Mouse (Mus musculus): ENCODE measurements around the gene Dse. TPM values are rescaled to one million over a fixed set of nuclear protein-coding genes. Genes with fewer than 3 reads are reported as not detected.

Dse gene
- polyA plus RNA-seq, 1 experiment from 2014 or later, result 29.0 TPM

DNA sequence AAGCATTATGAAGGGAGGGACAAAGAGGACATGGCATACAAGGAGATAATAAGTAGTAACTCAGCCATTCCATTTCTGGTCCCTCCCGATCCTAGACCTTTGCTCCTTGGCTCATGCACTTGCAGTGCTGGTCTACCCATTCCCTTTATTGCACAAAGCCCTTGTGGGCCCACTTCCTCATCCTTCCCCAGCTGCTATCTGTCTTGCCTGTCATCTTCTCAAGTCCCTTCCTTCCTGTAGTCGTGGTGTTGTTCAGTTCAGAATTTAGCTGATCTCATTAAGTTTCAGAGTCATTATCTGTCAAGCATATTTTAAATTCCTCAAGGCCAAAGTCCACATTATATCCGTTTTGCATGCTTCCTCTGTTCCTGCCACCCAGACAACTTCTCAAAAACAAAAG is 9.5 kb downstream of the Dse start:
- WGBS, result 13% methylated on average over 3 of the region's 3 CpGs
- Histone ChIP-seq H3K36me3 (no peaks in the 10 kb centered on the region), H3K27me3 (no peaks in the 10 kb centered on the region), H3K4me2 (no peak overlapping the region), H3K9ac (no peak overlapping the region), H3K27ac (peak overlapping the region; percentile 59), H3K4me3 (no peak overlapping the region), H3K4me1 (peaks cover 27% of the 10 kb centered on the region), H3K9me3 (no peaks in the 10 kb centered on the region)
- peak; percentile 42; the same call in 1 of the 2 replicates for ATAC-seq (ENCODE audit: borderline replicate concordance, extremely low read depth, low FRiP score, low TSS enrichment)

GRCm38 (mm10) chr10:34197269-34197668 is 10.2 kb downstream of the Dse start:
- peaks cover 22% of the 10 kb centered on the region for H3K4me1 ChIP-seq
- no peaks in the 10 kb centered on the region for H3K36me3 ChIP-seq
- whole genome bisulfite sequencing, result 72% methylated on average over 3 of the region's 3 CpGs
- no peaks in the 10 kb centered on the region for H3K27me3 ChIP-seq
- H3K4me3 ChIP-seq, result no peak overlapping the region
- no peaks in the 10 kb centered on the region for H3K9me3 ChIP-seq
- H3K9ac ChIP-seq, result no peak overlapping the region
- ATAC-seq (ENCODE audit: borderline replicate concordance, extremely low read depth, low FRiP score, low TSS enrichment), result no peak
- no peak overlapping the region for H3K27ac ChIP-seq
- no peak overlapping the region for H3K4me2 ChIP-seq

DNA sequence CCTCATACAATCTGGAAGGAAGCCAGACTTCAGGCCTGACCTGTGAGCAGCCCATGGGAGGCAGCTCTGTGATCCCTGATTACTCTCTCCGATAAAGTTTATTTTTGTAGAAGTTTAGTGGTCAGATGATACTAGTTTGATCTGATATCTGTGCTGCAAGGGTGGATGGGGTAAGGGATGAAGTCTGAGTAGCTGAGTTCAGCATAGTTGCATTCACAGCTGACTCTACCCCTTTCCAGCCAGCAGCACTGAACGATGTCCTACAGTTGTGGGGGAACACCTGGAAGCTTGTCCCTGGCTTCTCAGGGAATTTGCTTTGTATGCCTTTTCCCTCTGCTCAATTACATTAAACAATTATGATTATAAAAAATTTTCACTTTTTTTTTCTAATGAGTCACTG is 12.6 kb downstream of the Dse start:
- Histone ChIP-seq H3K9ac (no peak overlapping the region), H3K9me3 (no peaks in the 10 kb centered on the region), H3K4me2 (no peak overlapping the region), H3K4me1 (peaks cover 18% of the 10 kb centered on the region), H3K4me3 (no peak overlapping the region), H3K27me3 (no peaks in the 10 kb centered on the region), H3K27ac (no peak overlapping the region), H3K36me3 (no peaks in the 10 kb centered on the region)
- WGBS, result 29% methylated on average over 2 of the region's 2 CpGs
- ATAC-seq (ENCODE audit: borderline replicate concordance, extremely low read depth, low FRiP score, low TSS enrichment), result peak; percentile 23; the same call in 1 of the 2 replicates

GRCm38 (mm10) chr10:34194503-34194902 is 13.0 kb downstream of the Dse start:
- Histone ChIP-seq H3K4me3 (no peak overlapping the region), H3K36me3 (no peaks in the 10 kb centered on the region), H3K27me3 (no peaks in the 10 kb centered on the region), H3K9ac (no peak overlapping the region), H3K9me3 (no peaks in the 10 kb centered on the region), H3K4me1 (peaks cover 18% of the 10 kb centered on the region), H3K4me2 (no peak overlapping the region), H3K27ac (no peak overlapping the region)
- ATAC-seq (ENCODE audit: borderline replicate concordance, extremely low read depth, low FRiP score, low TSS enrichment), result no peak
- WGBS, result 70% methylated on average over 5 of the region's 5 CpGs

- WGBS, result 80% methylated on average over 10 of the region's 10 CpGs
Measured at GRCm38 (mm10) chr10:34186571-34187260, 20.8 kb downstream of the Dse start.

GRCm38 (mm10) chr10:34185556-34185955 is 22.0 kb downstream of the Dse start:
- Histone ChIP-seq H3K27me3 (no peaks in the 10 kb centered on the region), H3K4me3 (no peak overlapping the region), H3K9me3 (no peaks in the 10 kb centered on the region), H3K4me2 (no peak overlapping the region), H3K9ac (no peak overlapping the region), H3K27ac (no peak overlapping the region), H3K4me1 (peaks cover 21% of the 10 kb centered on the region), H3K36me3 (no peaks in the 10 kb centered on the region)
- WGBS, result 54% methylated on average over 4 of the region's 4 CpGs
- ATAC-seq (ENCODE audit: borderline replicate concordance, extremely low read depth, low FRiP score, low TSS enrichment), result no peak

More at GRCm38 (mm10) chr10:34186571-34187260, 20.8 kb downstream of the Dse start:
- Histone ChIP-seq H3K36me3 (no peaks in the 10 kb centered on the region), H3K4me2 (no peak overlapping the region), H3K9ac (no peak overlapping the region), H3K27me3 (no peaks in the 10 kb centered on the region), H3K9me3 (no peaks in the 10 kb centered on the region), H3K27ac (no peak overlapping the region), H3K4me1 (peaks cover 21% of the 10 kb centered on the region), H3K4me3 (no peak overlapping the region)
- ATAC-seq (ENCODE audit: borderline replicate concordance, extremely low read depth, low FRiP score, low TSS enrichment), result no peak

GRCm38 (mm10) chr10:34184956-34185355 is 22.6 kb downstream of the Dse start:
- H3K9ac ChIP-seq, result no peak overlapping the region
- 15% methylated on average over 1 of the region's 1 CpGs for WGBS
- H3K4me3 ChIP-seq, result no peak overlapping the region
- H3K4me2 ChIP-seq, result no peak overlapping the region
- no peaks in the 10 kb centered on the region for H3K36me3 ChIP-seq
- no peak for ATAC-seq (ENCODE audit: borderline replicate concordance, extremely low read depth, low FRiP score, low TSS enrichment)
- H3K27ac ChIP-seq, result no peak overlapping the region
- H3K9me3 ChIP-seq, result no peaks in the 10 kb centered on the region
- no peaks in the 10 kb centered on the region for H3K27me3 ChIP-seq
- peaks cover 21% of the 10 kb centered on the region for H3K4me1 ChIP-seq

DNA sequence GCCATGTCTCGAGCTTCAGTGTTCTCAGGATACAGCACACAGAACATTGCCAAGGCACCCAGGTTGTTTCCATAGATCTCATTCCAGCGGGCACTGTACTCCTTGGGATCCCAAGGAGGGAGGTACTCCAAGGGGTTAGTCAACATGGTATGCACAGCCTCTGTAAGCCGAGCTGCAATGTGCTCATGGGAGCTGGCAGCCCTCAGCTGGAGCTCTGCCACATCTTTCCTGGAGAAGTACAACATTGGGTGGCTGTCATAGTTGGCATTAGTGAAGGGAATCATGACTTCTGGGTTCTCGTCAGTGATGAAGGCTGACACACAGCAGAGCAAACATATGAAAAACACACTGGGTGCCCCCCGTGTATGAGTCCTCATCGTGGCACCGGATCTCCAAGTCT is 23.8 kb downstream of the Dse start:
- no peak overlapping the region for H3K27ac ChIP-seq
- no peak overlapping the region for H3K4me2 ChIP-seq
- H3K27me3 ChIP-seq, result no peaks in the 10 kb centered on the region
- ATAC-seq (ENCODE audit: borderline replicate concordance, extremely low read depth, low FRiP score, low TSS enrichment), result no peak
- no peak overlapping the region for H3K4me3 ChIP-seq
- WGBS, result 78% methylated on average over 7 of the region's 7 CpGs
- H3K4me1 ChIP-seq, result peaks cover 21% of the 10 kb centered on the region
- H3K36me3 ChIP-seq, result peaks cover 1% of the 10 kb centered on the region; the same call in 1 of the 2 replicates
- no peak overlapping the region for H3K9ac ChIP-seq
- H3K9me3 ChIP-seq, result no peaks in the 10 kb centered on the region

- ATAC-seq (ENCODE audit: borderline replicate concordance, extremely low read depth, low FRiP score, low TSS enrichment), result no peak
- H3K4me3 ChIP-seq, result no peak overlapping the region
- H3K4me1 ChIP-seq, result no peaks in the 10 kb centered on the region
- H3K27me3 ChIP-seq, result no peaks in the 10 kb centered on the region
- H3K36me3 ChIP-seq, result peaks cover 3% of the 10 kb centered on the region; the same call in 1 of the 2 replicates
- no peak overlapping the region for H3K9ac ChIP-seq
- H3K9me3 ChIP-seq, result no peaks in the 10 kb centered on the region
- 42% methylated on average over 8 of the region's 8 CpGs for WGBS
- no peak overlapping the region for H3K4me2 ChIP-seq
- no peak overlapping the region for H3K27ac ChIP-seq
Measured at GRCm38 (mm10) chr10:34175870-34176606, 31.5 kb downstream of the Dse start.

GRCm38 (mm10) chr10:34172663-34173282 is 34.7 kb downstream of the Dse start:
- Histone ChIP-seq H3K4me3 (no peak overlapping the region), H3K27me3 (no peaks in the 10 kb centered on the region), H3K4me1 (no peaks in the 10 kb centered on the region), H3K9me3 (no peaks in the 10 kb centered on the region), H3K36me3 (no peaks in the 10 kb centered on the region), H3K4me2 (no peak overlapping the region), H3K27ac (no peak overlapping the region), H3K9ac (no peak overlapping the region)
- ATAC-seq (ENCODE audit: borderline replicate concordance, extremely low read depth, low FRiP score, low TSS enrichment), result no peak
- WGBS, result 68% methylated on average over 4 of the region's 4 CpGs

- H3K27me3 ChIP-seq, result no peaks in the 10 kb centered on the region
- no peaks in the 10 kb centered on the region for H3K9me3 ChIP-seq
- ATAC-seq (ENCODE audit: borderline replicate concordance, extremely low read depth, low FRiP score, low TSS enrichment), result no peak
- 75% methylated on average over 4 of the region's 4 CpGs for WGBS
- no peak overlapping the region for H3K4me2 ChIP-seq
- no peak overlapping the region for H3K4me3 ChIP-seq
- H3K4me1 ChIP-seq, result no peaks in the 10 kb centered on the region
- H3K27ac ChIP-seq, result no peak overlapping the region
- no peaks in the 10 kb centered on the region for H3K36me3 ChIP-seq
- no peak overlapping the region for H3K9ac ChIP-seq
Measured at GRCm38 (mm10) chr10:34171660-34172059, 35.9 kb downstream of the Dse start.

GRCm38 (mm10) chr10:34171191-34171590 is 36.3 kb downstream of the Dse start:
- H3K9ac ChIP-seq, result no peak overlapping the region
- no peak for ATAC-seq (ENCODE audit: borderline replicate concordance, extremely low read depth, low FRiP score, low TSS enrichment)
- WGBS, result 91% methylated on average over 3 of the region's 3 CpGs

More at GRCm38 (mm10) chr10:34171191-34171590, 36.3 kb downstream of the Dse start:
- Histone ChIP-seq H3K9me3 (no peaks in the 10 kb centered on the region), H3K27me3 (no peaks in the 10 kb centered on the region), H3K4me2 (no peak overlapping the region), H3K36me3 (no peaks in the 10 kb centered on the region), H3K4me3 (no peak overlapping the region), H3K4me1 (no peaks in the 10 kb centered on the region), H3K27ac (no peak overlapping the region)

Data from lung, embryonic 15.5 days (tissue).